Mouse (Mus musculus): ENCODE data around the gene Lypd3. TPM values are rescaled to one million over a fixed set of nuclear protein-coding genes. Genes with fewer than 3 reads are reported as not detected.

Gene Lypd3
- under 1 TPM; 0.51 to 0.56 TPM for total RNA-seq (2021)
- long read RNA-seq, experiment 1 = 0 reads
- long read RNA-seq, experiment 2, partial matches to known transcripts = 1 of 1 reads
- long read RNA-seq, experiment 2, other reads (novel, unspliced or antisense) = 0 of 1 reads

DNA sequence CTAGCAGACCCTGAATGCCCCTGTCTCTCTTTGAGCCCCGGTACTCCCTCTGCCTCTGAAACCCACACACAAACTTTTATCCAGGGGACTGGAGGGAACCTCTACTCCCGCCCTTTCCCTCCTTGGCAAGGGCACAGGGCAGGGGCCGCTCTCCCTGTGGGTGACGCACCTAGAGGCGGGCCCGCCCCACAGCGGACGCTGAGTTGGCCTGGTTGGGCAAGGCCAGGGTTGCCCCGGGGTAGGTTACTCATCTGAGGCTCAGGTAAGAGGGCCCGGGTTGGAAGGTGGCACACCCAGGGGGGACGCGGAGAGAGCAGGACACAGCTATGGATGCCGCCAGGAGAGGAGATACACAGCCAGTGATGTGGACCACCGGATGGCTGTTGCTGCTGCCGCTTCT is at the start of gene Lypd3:
Lypd3 (plus strand) TSS at position 287 of the 400 bp plus-strand sequence.
- TF ChIP-seq CTCF (conservative IDR thresholded peaks at IDR 0.05) = no peak
- Histone ChIP-seq H3K4me3 (no peak within 1 kb of the TSS), H3K27ac (no peak within 1 kb of the TSS)
- no peak for DNase-seq (ENCODE audit: low spot score in 2 of 2)

DNA sequence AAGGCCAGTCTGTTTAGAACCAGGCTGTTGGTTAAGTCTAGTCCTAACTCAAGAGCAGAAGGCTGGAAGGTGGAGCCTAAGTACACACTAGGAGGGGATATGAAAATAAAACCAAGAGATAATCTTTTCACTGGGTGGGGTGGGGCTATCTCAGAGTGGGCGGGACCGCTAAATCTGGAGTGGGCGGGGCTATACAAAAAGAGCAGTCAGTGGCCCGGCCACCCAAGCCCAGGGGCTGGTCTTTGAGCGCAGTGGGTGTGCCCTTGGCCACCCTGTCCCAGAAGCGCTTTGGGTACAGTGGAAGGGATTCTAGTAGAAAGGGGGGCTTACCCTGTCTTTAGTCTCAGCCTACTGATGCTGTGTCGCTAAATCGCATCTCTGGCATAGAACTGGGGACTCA is 49.5 kb upstream of the Lypd3 start:
- DNase-seq (ENCODE audit: low spot score in 2 of 2) = no peak
- peak overlapping the region; percentile 91; the same call in 1 of the 2 replicates for H3K27ac ChIP-seq
- no peak for TF ChIP-seq CTCF (conservative IDR thresholded peaks at IDR 0.05)
- H3K4me3 ChIP-seq = peak overlapping the region; percentile 73

GRCm38 (mm10) chr7:24587330-24588105 is 48.8 kb upstream of the Lypd3 start, which contains the start of the genes Ethe1 and Zfp575:
TSS of gene Ethe1 (plus strand) at chr7:24587543.
TSS of gene Zfp575 (minus strand) at chr7:24587641.
- no peak for TF ChIP-seq CTCF (conservative IDR thresholded peaks at IDR 0.05)
- peak; percentile 87 for DNase-seq (ENCODE audit: low spot score in 2 of 2)

GRCm38 (mm10) chr7:24588336-24588735 is 48.0 kb upstream of the Lypd3 start:
- Histone ChIP-seq H3K27ac (no peak overlapping the region), H3K4me3 (no peak overlapping the region)
- DNase-seq (ENCODE audit: low spot score in 2 of 2) = no peak
- TF ChIP-seq CTCF (conservative IDR thresholded peaks at IDR 0.05) = no peak

More at GRCm38 (mm10) chr7:24587330-24588105, 48.8 kb upstream of the Lypd3 start, which contains the start of the genes Ethe1 and Zfp575:
- H3K4me3 ChIP-seq = peak within 1 kb of the TSS; percentile 73
- peak within 1 kb of the TSS; percentile 91 for H3K27ac ChIP-seq

- H3K27ac ChIP-seq = no peak overlapping the region
- no peak for DNase-seq (ENCODE audit: low spot score in 2 of 2)
- peak; percentile 48 for TF ChIP-seq CTCF (conservative IDR thresholded peaks at IDR 0.05)
- no peak overlapping the region for H3K4me3 ChIP-seq
Measured at GRCm38 (mm10) chr7:24591735-24592134, 44.6 kb upstream of the Lypd3 start.

DNA sequence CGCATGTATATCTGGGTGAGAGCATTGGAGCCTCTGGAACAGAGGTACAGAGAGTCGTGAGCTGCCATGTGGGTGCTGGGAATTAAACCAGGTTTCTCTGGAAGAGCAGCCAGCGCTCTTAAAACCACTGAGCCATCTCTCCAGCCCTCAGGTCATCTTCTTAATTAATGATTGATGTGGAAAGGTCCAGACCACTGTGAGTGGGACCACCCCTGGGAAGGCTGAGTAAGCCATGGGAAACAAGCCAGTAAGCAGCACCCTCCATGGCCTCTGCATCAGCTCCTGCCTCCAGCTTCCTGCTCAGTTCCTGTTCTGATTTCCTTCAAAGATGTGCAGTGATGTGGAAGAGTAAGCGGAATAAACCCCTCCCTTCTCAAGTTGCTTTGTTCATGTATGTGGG is 44.2 kb upstream of the Lypd3 start:
- TF ChIP-seq CTCF (conservative IDR thresholded peaks at IDR 0.05) = no peak
- no peak for DNase-seq (ENCODE audit: low spot score in 2 of 2)
- H3K4me3 ChIP-seq = no peak overlapping the region
- H3K27ac ChIP-seq = no peak overlapping the region

GRCm38 (mm10) chr7:24592781-24593180 is 43.6 kb upstream of the Lypd3 start:
- TF ChIP-seq CTCF (conservative IDR thresholded peaks at IDR 0.05) = no peak
- no peak for DNase-seq (ENCODE audit: low spot score in 2 of 2)
- no peak overlapping the region for H3K4me3 ChIP-seq
- H3K27ac ChIP-seq = no peak overlapping the region

- H3K27ac ChIP-seq = peak overlapping the region; percentile 83
- H3K4me3 ChIP-seq = peak overlapping the region; percentile 89
Measured at GRCm38 (mm10) chr7:24593621-24594308, 42.6 kb upstream of the Lypd3 start.

DNA sequence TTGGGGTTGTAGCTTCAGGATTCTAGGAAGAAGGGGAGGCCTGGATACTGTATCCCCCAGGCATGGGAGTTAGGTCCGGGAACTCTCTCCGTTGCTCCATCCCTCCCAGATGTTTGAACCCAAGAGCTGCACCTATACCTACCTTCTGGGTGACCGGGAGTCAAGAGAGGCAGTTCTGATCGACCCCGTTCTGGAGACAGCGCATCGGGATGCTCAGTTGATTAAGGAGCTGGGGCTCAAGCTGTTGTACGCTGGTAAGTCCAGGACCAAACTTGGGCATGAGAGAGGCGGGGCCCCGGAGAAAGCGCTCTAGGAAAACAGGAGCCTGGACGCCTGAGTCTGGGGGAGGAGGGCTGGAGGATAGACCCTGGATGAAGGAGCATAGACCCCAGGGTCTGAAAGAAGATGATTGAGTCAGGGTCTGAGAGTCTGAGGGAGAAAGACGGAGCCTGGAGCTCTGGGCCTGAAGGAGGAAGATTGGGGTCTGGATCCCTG is 42.0 kb upstream of the Lypd3 start:
- Histone ChIP-seq H3K27ac (peak overlapping the region; percentile 83; the same call in 1 of the 2 replicates), H3K4me3 (peak overlapping the region; percentile 89)
- TF ChIP-seq CTCF (conservative IDR thresholded peaks at IDR 0.05) = no peak
- no peak for DNase-seq (ENCODE audit: low spot score in 2 of 2)

More at GRCm38 (mm10) chr7:24593621-24594308, 42.6 kb upstream of the Lypd3 start:
- DNase-seq (ENCODE audit: low spot score in 2 of 2) = peak; percentile 58 to 66
- TF ChIP-seq CTCF (conservative IDR thresholded peaks at IDR 0.05) = no peak

DNA sequence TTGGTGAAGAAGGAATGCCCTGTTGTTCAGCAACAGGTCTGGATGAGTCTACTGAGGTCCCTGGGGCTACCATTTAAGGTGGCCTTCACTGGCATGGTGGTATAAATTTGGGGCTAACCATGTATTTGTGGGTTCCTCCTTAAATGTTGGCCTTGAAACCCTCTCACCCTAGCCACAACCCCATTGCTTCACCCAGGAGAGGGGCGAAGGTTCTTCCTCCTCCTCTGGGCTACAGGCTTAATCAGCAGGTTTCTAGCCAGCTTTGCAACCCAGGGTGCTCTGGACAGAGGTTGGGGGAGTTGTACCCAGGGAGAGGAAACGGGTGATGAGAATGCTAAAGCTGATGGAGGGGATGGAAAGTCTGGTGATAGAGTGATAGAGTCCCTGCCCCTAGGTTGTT is 40.9 kb upstream of the Lypd3 start:
- TF ChIP-seq CTCF (conservative IDR thresholded peaks at IDR 0.05) = no peak
- no peak for DNase-seq (ENCODE audit: low spot score in 2 of 2)
- no peak overlapping the region for H3K27ac ChIP-seq
- H3K4me3 ChIP-seq = no peak overlapping the region

DNA sequence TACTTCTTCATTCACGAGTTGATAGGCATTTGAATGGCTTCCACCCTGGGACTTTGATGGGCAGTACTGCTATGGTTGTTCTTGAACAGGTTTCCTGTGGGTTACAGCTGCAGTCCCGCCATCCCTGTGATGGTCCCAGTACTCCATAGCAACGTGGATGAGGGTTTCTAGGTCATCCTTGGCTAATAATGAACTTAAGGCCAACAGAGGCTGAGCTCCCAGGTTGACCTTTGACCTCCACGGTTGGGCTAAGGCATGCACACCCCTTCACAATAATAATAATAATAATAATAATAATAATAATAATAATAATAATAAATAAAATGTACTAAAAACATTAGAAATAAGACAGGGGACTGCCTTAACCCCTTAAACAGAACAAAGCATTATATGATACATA is 38.2 kb upstream of the Lypd3 start:
- H3K27ac ChIP-seq = no peak overlapping the region
- H3K4me3 ChIP-seq = no peak overlapping the region
- TF ChIP-seq CTCF (conservative IDR thresholded peaks at IDR 0.05) = no peak
- DNase-seq (ENCODE audit: low spot score in 2 of 2) = no peak

DNA sequence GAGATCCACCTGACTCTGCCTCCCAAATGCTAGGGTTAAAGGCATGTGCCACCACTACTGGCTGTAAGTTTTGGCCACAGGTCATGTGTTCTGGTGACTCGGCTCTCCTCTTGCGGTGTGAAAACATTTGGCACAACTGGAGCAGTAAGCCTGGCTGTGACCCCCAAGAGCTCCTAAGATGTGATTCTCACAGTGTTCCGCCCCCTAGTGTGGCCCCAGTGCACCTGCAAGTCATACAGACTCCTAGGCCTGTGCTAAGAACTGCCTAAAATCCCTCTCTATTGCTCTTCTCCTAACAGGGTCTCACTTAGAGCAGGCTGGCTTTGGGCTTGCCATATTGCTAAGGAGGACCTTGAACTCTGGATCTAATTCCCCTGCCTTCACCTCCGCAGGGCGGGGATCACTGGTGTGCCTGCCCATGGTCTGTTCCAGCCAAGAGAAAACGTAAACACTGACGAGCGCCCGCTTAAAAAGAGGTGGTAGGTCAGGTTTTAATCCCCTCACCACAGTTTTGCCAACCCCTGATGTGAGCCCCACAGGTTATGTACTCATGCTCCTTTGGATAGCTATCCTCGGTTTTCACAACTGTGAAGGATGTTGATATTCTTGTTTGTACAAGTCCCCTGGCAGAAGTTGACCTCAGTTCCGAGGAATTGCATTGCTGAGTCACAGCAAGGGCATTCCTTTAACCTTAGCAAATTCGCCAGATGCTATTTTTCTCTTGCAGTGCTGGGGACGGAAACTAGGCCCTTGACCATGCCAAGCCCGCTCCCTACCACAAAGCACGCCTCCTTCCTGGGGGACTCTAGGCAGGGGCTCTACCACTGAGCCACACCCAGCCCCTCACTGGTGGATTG is 36.9 kb upstream of the Lypd3 start:
- peak; percentile 59 for TF ChIP-seq CTCF (conservative IDR thresholded peaks at IDR 0.05)
- DNase-seq (ENCODE audit: low spot score in 2 of 2) = no peak
- no peak overlapping the region for H3K27ac ChIP-seq
- H3K4me3 ChIP-seq = no peak overlapping the region

Data from layer of hippocampus, adult 2 months (tissue).